In the genomic region with DNA sequence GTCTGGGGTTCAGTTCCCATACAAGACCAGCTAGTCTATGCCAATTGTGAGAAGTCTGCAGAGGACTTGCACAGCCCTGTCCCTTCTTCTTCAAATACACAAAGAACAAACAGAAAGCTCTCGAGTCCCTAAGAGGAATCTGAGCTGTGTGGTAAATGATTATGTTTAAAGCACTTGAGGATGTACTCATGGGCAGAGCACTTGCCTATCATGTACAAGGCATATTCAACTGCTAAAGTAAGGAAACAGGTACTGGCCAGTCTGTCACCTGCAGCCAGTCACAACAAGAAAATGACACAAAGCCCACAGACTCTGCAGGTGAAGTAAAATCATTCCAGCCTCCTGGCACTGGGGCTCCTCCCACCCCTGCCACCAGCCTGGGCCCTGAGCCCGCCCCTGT, we compare ENCODE assay signal across 22 mouse cellular contexts. TPM values are rescaled to one million over a fixed set of nuclear protein-coding genes. Genes with fewer than 3 reads are reported as not detected.
DNase-seq lines count a peak whose midpoint lies in the region; ATAC-seq and TF ChIP-seq lines count a peak whose summit lies in the region.
"Had no signal": no experiment of that assay in that cellular context is flagged by ENCODE, and none has a peak within 500 bp of the region (broad histone marks: within the 10 kb centered on the region; RNA-seq: fewer than 3 reads in every experiment).

No protein-coding gene starts in this region.

- no peak overlapping the region for H3K4me2 ChIP-seq in lung, embryonic 14.5 days
- no peak overlapping the region for H3K4me2 ChIP-seq in lung, embryonic 15.5 days
- no peak overlapping the region for H3K4me2 ChIP-seq in lung, embryonic 16.5 days (ENCODE audit: low read depth, low read length)
- H3K4me2 ChIP-seq in lung, postnatal 0 days (replicated peaks; ENCODE audit: low read depth, low read length): no peak overlapping the region

- peak; percentile 62 for ATAC-seq in lung, embryonic 14.5 days (ENCODE audit: insufficient read depth)
- ATAC-seq in lung, embryonic 15.5 days (ENCODE audit: borderline replicate concordance, extremely low read depth, low FRiP score, low TSS enrichment): peak; percentile 35; the same call in 1 of the 2 replicates
- ATAC-seq in lung, embryonic 16.5 days (ENCODE audit: low read depth): peak; percentile 50
- ATAC-seq in lung, postnatal 0 days: peak; percentile 83
- ATAC-seq: activated CD4-positive, CD25-positive, alpha-beta regulatory T cell, adult 4 months; CD4-positive, CD25-positive, alpha-beta regulatory T cell, adult 4 months; Patski had no signal

- no peak overlapping the region for H3K9ac ChIP-seq in lung, embryonic 14.5 days
- H3K9ac ChIP-seq in lung, embryonic 15.5 days: no peak overlapping the region
- no peak overlapping the region for H3K9ac ChIP-seq in lung, embryonic 16.5 days (ENCODE audit: low read length)
- H3K9ac ChIP-seq in lung, postnatal 0 days (replicated peaks; ENCODE audit: low read depth): no peak overlapping the region

- H3K9me3 ChIP-seq in lung, embryonic 14.5 days (ENCODE audit: low read depth, low read length): no peaks in the 10 kb centered on the region
- H3K9me3 ChIP-seq in lung, embryonic 15.5 days: no peaks in the 10 kb centered on the region
- no peaks in the 10 kb centered on the region for H3K9me3 ChIP-seq in lung, embryonic 16.5 days (ENCODE audit: control insufficient read depth, low read length)
- no peaks in the 10 kb centered on the region for H3K9me3 ChIP-seq in lung, postnatal 0 days (ENCODE audit: low read length)
- H3K9me3 ChIP-seq: G1E had no signal

- WGBS in lung, embryonic 14.5 days: 71% methylated on average over 2 of the region's 2 CpGs
- WGBS in lung, embryonic 15.5 days: 54% methylated on average over 2 of the region's 2 CpGs
- 60% methylated on average over 2 of the region's 2 CpGs for WGBS in lung, embryonic 16.5 days
- 63% methylated on average over 2 of the region's 2 CpGs for WGBS in lung, postnatal 0 days

- H3K27ac ChIP-seq in lung, embryonic 14.5 days (ENCODE audit: low read depth): no peak overlapping the region
- H3K27ac ChIP-seq in lung, embryonic 15.5 days: 0 out of 2 replicates have a peak overlapping the region, but pooled peaks have one; percentile 7
- 0 out of 2 replicates have a peak overlapping the region, but pooled peaks have one; percentile 22 for H3K27ac ChIP-seq in lung, embryonic 16.5 days (ENCODE audit: low read length)
- no peak overlapping the region for H3K27ac ChIP-seq in lung, postnatal 0 days (ENCODE audit: low read length)

- TF ChIP-seq CTCF in lung, embryonic 14.5 days (IDR thresholded peaks at IDR 0.05; ENCODE audit: low read depth): no peak
- no peak for TF ChIP-seq CTCF in lung, postnatal 0 days (IDR thresholded peaks at IDR 0.05)

- no peak overlapping the region for H3K4me3 ChIP-seq in lung, embryonic 14.5 days (ENCODE audit: low read depth, low read length)
- no peak overlapping the region for H3K4me3 ChIP-seq in lung, embryonic 15.5 days
- no peak overlapping the region for H3K4me3 ChIP-seq in lung, embryonic 16.5 days (ENCODE audit: low read length)
- H3K4me3 ChIP-seq in lung, postnatal 0 days (ENCODE audit: low read depth, low read length): no peak overlapping the region

- H3K27me3 ChIP-seq in lung, embryonic 14.5 days (ENCODE audit: insufficient read depth, low read length): no peaks in the 10 kb centered on the region
- H3K27me3 ChIP-seq in lung, embryonic 15.5 days: no peaks in the 10 kb centered on the region
- H3K27me3 ChIP-seq in lung, embryonic 16.5 days (ENCODE audit: control insufficient read depth, insufficient read depth, low read depth, low read length): no peaks in the 10 kb centered on the region
- H3K27me3 ChIP-seq in lung, postnatal 0 days (replicated peaks; ENCODE audit: insufficient read depth, low read length): no peaks in the 10 kb centered on the region
- H3K27me3 ChIP-seq: CH12.LX, Patski had no signal

- DNase-seq in lung, embryonic 14.5 days: peak; percentile 25
- no peak for DNase-seq in lung, postnatal 10 days
- DNase-seq in lung, postnatal 4 days: no peak
- no peak for DNase-seq in lung, postnatal 25 days (ENCODE audit: low spot score)
- DNase-seq in lung, postnatal 0 days (ENCODE audit: low spot score): peak; percentile 61
- DNase-seq in lung, postnatal 14 days: no peak
- DNase-seq: adrenal gland, adult 2 months; adrenal gland, adult 8-10 months; adrenal gland, postnatal 10 days; adrenal gland, postnatal 14 days; adrenal gland, postnatal 25 days; adrenal gland, postnatal 36 days; B cell, adult 2 months; cerebellum, adult 11 months; cerebellum, adult 11-12 months had no signal

- no peak for TF ChIP-seq EP300 in lung, postnatal 0 days (IDR thresholded peaks at IDR 0.05)

- H3K36me3 ChIP-seq in lung, embryonic 14.5 days (ENCODE audit: insufficient read depth): peaks cover 38% of the 10 kb centered on the region
- H3K36me3 ChIP-seq in lung, embryonic 15.5 days: peaks cover 18% of the 10 kb centered on the region; the same call in 1 of the 2 replicates
- no peaks in the 10 kb centered on the region; the same call in 1 of the 2 replicates for H3K36me3 ChIP-seq in lung, embryonic 16.5 days (ENCODE audit: control insufficient read depth, insufficient read depth, low read length)
- no peaks in the 10 kb centered on the region for H3K36me3 ChIP-seq in lung, postnatal 0 days (ENCODE audit: insufficient read depth, low read length)

- no peaks in the 10 kb centered on the region for H3K4me1 ChIP-seq in lung, embryonic 14.5 days (ENCODE audit: insufficient read depth)
- H3K4me1 ChIP-seq in lung, embryonic 15.5 days: 0 out of 2 replicates have a peak, but pooled peaks cover 6% of the 10 kb centered on the region
- H3K4me1 ChIP-seq in lung, embryonic 16.5 days (replicated peaks; ENCODE audit: control insufficient read depth, insufficient read depth, low read length): 0 out of 2 replicates have a peak, but pooled peaks cover 5% of the 10 kb centered on the region
- H3K4me1 ChIP-seq in lung, postnatal 0 days (ENCODE audit: insufficient read depth, low read depth, low read length): no peaks in the 10 kb centered on the region

RNA-seq across cellular contexts. Expression of gene Ccdc61, which starts 9.7 kb away (rescaled TPM):
- 20.4 and 24.7 TPM in 2 replicates for polyA plus RNA-seq in lung, embryonic 14.5 days (2014; fragmentation: Nextera tagmentation; extraction: Ambion mirVana)
- 32.1 and 34.4 TPM in 2 replicates for polyA plus RNA-seq in lung, embryonic 15.5 days (2015; fragmentation: Nextera tagmentation; extraction: Ambion mirVana)
- polyA plus RNA-seq in lung, embryonic 16.5 days (2015; fragmentation: Nextera tagmentation; extraction: Ambion mirVana): 30.8 and 32.7 TPM in 2 replicates
- polyA plus RNA-seq in lung, postnatal 0 days (2015; fragmentation: Nextera tagmentation; extraction: Ambion mirVana): 17.6 and 19.0 TPM in 2 replicates

RNA-seq across cellular contexts. Expression of gene Nova2, which starts 25.2 kb away (rescaled TPM):
- 1.2 TPM in 2 replicates for polyA plus RNA-seq in lung, embryonic 14.5 days (2014; fragmentation: Nextera tagmentation; extraction: Ambion mirVana)
- polyA plus RNA-seq in lung, embryonic 15.5 days (2015; fragmentation: Nextera tagmentation; extraction: Ambion mirVana): 0.77 and 1.2 TPM in 2 replicates
- 0.89 and 0.99 TPM in 2 replicates for polyA plus RNA-seq in lung, embryonic 16.5 days (2015; fragmentation: Nextera tagmentation; extraction: Ambion mirVana)
- polyA plus RNA-seq in lung, postnatal 0 days (2015; fragmentation: Nextera tagmentation; extraction: Ambion mirVana): 1.1 and 1.2 TPM in 2 replicates
- polyA plus RNA-seq: activated CD4-positive, CD25-positive, alpha-beta regulatory T cell, adult 4 months; CD4-positive, CD25-positive, alpha-beta regulatory T cell, adult 4 months; G1E had no signal

RNA-seq across cellular contexts. Expression of gene Pglyrp1, which starts 29.4 kb away (rescaled TPM):
- 2.5 and 2.6 TPM in 2 replicates for polyA plus RNA-seq in lung, embryonic 14.5 days (2014; fragmentation: Nextera tagmentation; extraction: Ambion mirVana)
- 6.4 and 6.7 TPM in 2 replicates for polyA plus RNA-seq in lung, embryonic 15.5 days (2015; fragmentation: Nextera tagmentation; extraction: Ambion mirVana)
- polyA plus RNA-seq in lung, embryonic 16.5 days (2015; fragmentation: Nextera tagmentation; extraction: Ambion mirVana): 12.5 and 18.1 TPM in 2 replicates
- 45.6 and 51.1 TPM in 2 replicates for polyA plus RNA-seq in lung, postnatal 0 days (2015; fragmentation: Nextera tagmentation; extraction: Ambion mirVana)
- polyA plus RNA-seq: G1E had no signal

Comparison
In these comparisons a context has a peak if more than half of its experiments do, and no peak if none do; other contexts are left out.
1. DNase-seq: peak in lung, embryonic 14.5 days (single experiment) and lung, postnatal 0 days (single experiment); none in lung, postnatal 10 days (single experiment), lung, postnatal 4 days (0 of 2), lung, postnatal 25 days (single experiment) and lung, postnatal 14 days (single experiment).
2. H3K27ac ChIP-seq: peak in lung, embryonic 15.5 days (single experiment) and lung, embryonic 16.5 days (single experiment); none in lung, embryonic 14.5 days (single experiment) and lung, postnatal 0 days (single experiment).
3. Peak in every context shown above with its lines, with median percentiles within 50 percentile points of each other: ATAC-seq.